Mouse (Mus musculus): ENCODE results near the gene Psma6. TPM values are rescaled to one million over a fixed set of nuclear protein-coding genes. Genes with fewer than 3 reads are reported as not detected.

Gene Psma6
- 26.2 and 29.5 TPM in 2 replicates for polyA plus RNA-seq (2012; rRNA removed)

GRCm38 (mm10) chr12:55384023-55384749, at the start of gene Psma6:
Gene Psma6, plus strand, starts transcription at chr12:55384222.

Other genes with a start within 250 kb of the Psma6 start
- gene Srp54b, start 229.1 kb upstream of the Psma6 start, polyA plus RNA-seq (2012; rRNA removed): 16.8 and 41.4 TPM in 2 replicates
- gene 1700047I17Rik2, start 184.6 kb upstream of the Psma6 start, polyA plus RNA-seq (2012; rRNA removed): not detected in 2 replicates
- 3.0 and 5.1 TPM in 2 replicates for gene Srp54c, start 154.1 kb upstream of the Psma6 start, polyA plus RNA-seq (2012; rRNA removed)
- 5.0 and 6.0 TPM in 2 replicates for gene 1110008L16Rik, start 84.6 kb upstream of the Psma6 start, polyA plus RNA-seq (2012; rRNA removed)
- gene Ppp2r3c, start 81.2 kb upstream of the Psma6 start, polyA plus RNA-seq (2012; rRNA removed): 1.1 TPM in 2 replicates
- gene Nfkbia, start 108.4 kb downstream of the Psma6 start, polyA plus RNA-seq (2012; rRNA removed): 196 and 211 TPM in 2 replicates
- gene Aldoart2, start 181.0 kb downstream of the Psma6 start, polyA plus RNA-seq (2012; rRNA removed): 0.08 TPM in 1 of 2 replicates, not detected in the other
- not detected in 2 replicates for gene Insm2, start 215.2 kb downstream of the Psma6 start, polyA plus RNA-seq (2012; rRNA removed)